Mouse (Mus musculus) heart, embryonic 10.5 days (tissue): ENCODE data around the gene Pkd1l3. TPM values are rescaled to one million over a fixed set of nuclear protein-coding genes. Genes with fewer than 3 reads are reported as not detected.

Experiments used
- DNase-seq: peaks from one replicate; pipeline ENCODE4 v3.0.0-alpha.2; 2017; ENCODE audit warnings: low spot score
- H3K27ac ChIP-seq: fragments of 300-500 bp; sonication (generic); 2 replicates; pipeline ENCODE4 v1.5.1; 2016; ENCODE audit warnings: mild to moderate bottlenecking
- H3K27me3 ChIP-seq: fragments of 300-500 bp; sonication (generic); 2 replicates; pipeline ENCODE4 v1.6.1; 2016; ENCODE audit warnings: mild to moderate bottlenecking; ENCODE audit not compliant: poor library complexity, insufficient read depth, severe bottlenecking
- H3K36me3 ChIP-seq: fragments of 300-500 bp; sonication (generic); 2 replicates; pipeline ENCODE4 v1.6.1; 2016; ENCODE audit warnings: mild to moderate bottlenecking, moderate library complexity
- H3K4me1 ChIP-seq: fragments of 300-500 bp; sonication (generic); 2 replicates; pipeline ENCODE4 v1.6.1; 2016; ENCODE audit warnings: mild to moderate bottlenecking
- H3K4me3 ChIP-seq: fragments of 300-500 bp; sonication (generic); 2 replicates; pipeline ENCODE4 v1.5.1; 2016; ENCODE audit warnings: mild to moderate bottlenecking, moderate library complexity
- H3K9me3 ChIP-seq: fragments of 300-500 bp; sonication (generic); 2 replicates; pipeline ENCODE4 v1.6.1; 2016; ENCODE audit warnings: mild to moderate bottlenecking, moderate library complexity
- WGBS: fragments of 180-500 bp; shearing (Covaris S2); methylation state at CpG from one replicate; pipeline ENCODE4 v1.1.7; 2016; 5-methylcytosine and 5-hydroxymethylcytosine counted together
- polyA plus RNA-seq: library from polyadenylated mRNA; unstranded; fragments of >200 nt; fragmentation: Nextera tagmentation; extraction: Ambion mirVana; gene quantifications from 2 replicates; pipeline ENCODE4 v1.2.1, GENCODE M21; 2016

The Pkd1l3 gene
- polyA plus RNA-seq, 1 experiment from 2014 or later: 0.26 TPM

GRCm38 (mm10) chr8:109641236-109641635, 26.9 kb downstream of the Pkd1l3 start:
- Histone ChIP-seq H3K27ac (no peak overlapping the region), H3K4me3 (no peak overlapping the region), H3K27me3 (0 out of 2 replicates have a peak, but pooled peaks cover 7% of the 10 kb centered on the region), H3K9me3 (no peaks in the 10 kb centered on the region), H3K36me3 (no peaks in the 10 kb centered on the region), H3K4me1 (no peaks in the 10 kb centered on the region)
- no peak for DNase-seq
- 74% methylated on average over 5 of the region's 5 CpGs for WGBS

DNA sequence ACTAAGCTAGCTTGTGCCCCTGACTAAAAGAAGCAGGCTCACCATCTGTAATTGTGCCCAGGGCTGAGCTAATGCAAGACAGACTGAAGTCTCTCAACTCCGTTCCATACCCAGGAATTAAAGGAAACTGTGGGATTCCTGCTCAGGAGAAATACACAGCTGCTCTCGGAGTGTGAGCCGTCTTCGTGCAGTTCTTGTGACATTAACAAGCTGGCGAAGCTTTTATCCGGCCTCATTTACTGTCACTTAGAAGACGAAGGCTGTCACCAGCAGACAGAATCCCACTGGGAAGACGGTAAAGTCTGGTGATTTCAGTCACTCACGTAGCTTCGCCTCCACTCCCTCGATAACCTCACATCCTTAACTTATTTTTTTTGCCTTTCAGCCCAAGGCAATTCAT, 33.0 kb downstream of the Pkd1l3 start:
- Histone ChIP-seq H3K9me3 (no peaks in the 10 kb centered on the region), H3K27ac (no peak overlapping the region), H3K27me3 (no peaks in the 10 kb centered on the region), H3K4me1 (no peaks in the 10 kb centered on the region), H3K36me3 (no peaks in the 10 kb centered on the region), H3K4me3 (no peak overlapping the region)
- WGBS: 72% methylated on average over 11 of the region's 11 CpGs
- no peak for DNase-seq

- H3K9me3 ChIP-seq: no peaks in the 10 kb centered on the region
- no peaks in the 10 kb centered on the region for H3K36me3 ChIP-seq
- DNase-seq: no peak
- WGBS: 48% methylated on average over 7 of the region's 7 CpGs
- H3K4me3 ChIP-seq: no peak overlapping the region
- no peaks in the 10 kb centered on the region for H3K27me3 ChIP-seq
- no peaks in the 10 kb centered on the region for H3K4me1 ChIP-seq
- H3K27ac ChIP-seq: no peak overlapping the region
Measured at GRCm38 (mm10) chr8:109648469-109648868, 34.2 kb downstream of the Pkd1l3 start.

DNA sequence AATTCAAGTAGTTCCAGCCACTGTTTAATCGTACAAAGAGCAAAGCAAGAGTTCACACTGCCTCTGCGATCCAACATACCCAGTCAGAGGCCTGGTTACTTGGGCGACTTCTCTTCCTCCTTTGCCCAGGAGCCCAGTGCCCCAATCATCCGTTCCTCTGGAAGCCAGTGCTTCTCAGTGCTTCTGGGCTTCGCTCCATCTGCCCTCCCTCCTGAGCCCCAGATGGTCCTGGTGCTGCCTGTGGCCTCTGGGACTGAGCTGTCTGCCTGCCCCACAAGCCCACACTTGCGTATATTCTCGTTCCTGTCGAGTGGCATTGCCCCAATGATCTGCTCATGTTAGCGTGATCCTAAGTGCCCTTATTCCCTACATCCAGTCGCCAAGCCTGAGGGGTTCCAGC, 36.5 kb downstream of the Pkd1l3 start:
- H3K27me3 ChIP-seq: no peaks in the 10 kb centered on the region
- no peak for DNase-seq

DNA sequence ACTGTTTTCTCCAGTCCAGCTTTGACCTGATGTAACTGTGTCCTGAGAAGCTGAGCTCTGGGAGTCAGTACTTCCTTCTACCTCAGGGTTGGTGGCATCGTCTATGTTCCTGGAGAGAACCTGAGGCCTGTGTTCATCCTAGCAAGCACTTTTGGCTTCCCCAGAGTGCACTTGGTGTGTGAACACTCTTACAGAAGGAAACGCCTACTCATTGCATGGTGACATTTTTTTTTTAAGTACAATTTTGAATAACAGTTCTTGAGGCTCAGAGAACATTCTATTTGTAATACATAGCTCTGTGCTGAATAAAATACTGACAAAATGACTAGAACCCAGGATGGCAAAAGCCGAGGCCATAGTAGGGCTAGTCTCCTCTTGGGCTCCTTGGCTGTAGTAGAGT, 42.5 kb downstream of the Pkd1l3 start:
- no peak overlapping the region for H3K4me3 ChIP-seq
- H3K36me3 ChIP-seq: no peaks in the 10 kb centered on the region
- no peak for DNase-seq
- no peak overlapping the region for H3K27ac ChIP-seq
- no peaks in the 10 kb centered on the region for H3K27me3 ChIP-seq
- no peaks in the 10 kb centered on the region for H3K4me1 ChIP-seq
- no peaks in the 10 kb centered on the region for H3K9me3 ChIP-seq
- 76% methylated on average over 3 of the region's 3 CpGs for WGBS

More for the DNA sequence above, 36.5 kb downstream of the Pkd1l3 start:
- Histone ChIP-seq H3K9me3 (no peaks in the 10 kb centered on the region), H3K4me1 (no peaks in the 10 kb centered on the region), H3K36me3 (no peaks in the 10 kb centered on the region), H3K27ac (no peak overlapping the region), H3K4me3 (no peak overlapping the region)
- 79% methylated on average over 10 of the region's 10 CpGs for WGBS

- H3K9me3 ChIP-seq: no peaks in the 10 kb centered on the region
- WGBS: 78% methylated on average over 3 of the region's 3 CpGs
- DNase-seq: no peak
Measured at GRCm38 (mm10) chr8:109662328-109662727, 48.0 kb downstream of the Pkd1l3 start.

GRCm38 (mm10) chr8:109666616-109667015, 52.3 kb downstream of the Pkd1l3 start:
- Histone ChIP-seq H3K27me3 (no peaks in the 10 kb centered on the region), H3K9me3 (no peaks in the 10 kb centered on the region), H3K36me3 (peaks cover 42% of the 10 kb centered on the region), H3K27ac (no peak overlapping the region), H3K4me1 (no peaks in the 10 kb centered on the region), H3K4me3 (no peak overlapping the region)
- no peak for DNase-seq
- 70% methylated on average over 5 of the region's 5 CpGs for WGBS

More at GRCm38 (mm10) chr8:109662328-109662727, 48.0 kb downstream of the Pkd1l3 start:
- no peak overlapping the region for H3K27ac ChIP-seq
- no peak overlapping the region for H3K4me3 ChIP-seq
- 0 out of 2 replicates have a peak, but pooled peaks cover 5% of the 10 kb centered on the region for H3K36me3 ChIP-seq
- H3K27me3 ChIP-seq: no peaks in the 10 kb centered on the region
- no peaks in the 10 kb centered on the region for H3K4me1 ChIP-seq

GRCm38 (mm10) chr8:109672656-109673055, 58.3 kb downstream of the Pkd1l3 start:
- WGBS: 93% methylated on average over 5 of the region's 5 CpGs
- H3K4me1 ChIP-seq: no peaks in the 10 kb centered on the region
- H3K36me3 ChIP-seq: peaks cover 93% of the 10 kb centered on the region

GRCm38 (mm10) chr8:109673596-109673995, 59.3 kb downstream of the Pkd1l3 start:
- no peak for DNase-seq
- no peaks in the 10 kb centered on the region for H3K9me3 ChIP-seq
- no peak overlapping the region for H3K27ac ChIP-seq
- no peaks in the 10 kb centered on the region for H3K27me3 ChIP-seq
- 89% methylated on average over 2 of the region's 2 CpGs for WGBS
- no peaks in the 10 kb centered on the region for H3K4me1 ChIP-seq
- H3K4me3 ChIP-seq: no peak overlapping the region
- H3K36me3 ChIP-seq: peaks cover 96% of the 10 kb centered on the region

More at GRCm38 (mm10) chr8:109672656-109673055, 58.3 kb downstream of the Pkd1l3 start:
- DNase-seq: no peak
- Histone ChIP-seq H3K27ac (no peak overlapping the region), H3K9me3 (no peaks in the 10 kb centered on the region), H3K4me3 (no peak overlapping the region), H3K27me3 (no peaks in the 10 kb centered on the region)

DNA sequence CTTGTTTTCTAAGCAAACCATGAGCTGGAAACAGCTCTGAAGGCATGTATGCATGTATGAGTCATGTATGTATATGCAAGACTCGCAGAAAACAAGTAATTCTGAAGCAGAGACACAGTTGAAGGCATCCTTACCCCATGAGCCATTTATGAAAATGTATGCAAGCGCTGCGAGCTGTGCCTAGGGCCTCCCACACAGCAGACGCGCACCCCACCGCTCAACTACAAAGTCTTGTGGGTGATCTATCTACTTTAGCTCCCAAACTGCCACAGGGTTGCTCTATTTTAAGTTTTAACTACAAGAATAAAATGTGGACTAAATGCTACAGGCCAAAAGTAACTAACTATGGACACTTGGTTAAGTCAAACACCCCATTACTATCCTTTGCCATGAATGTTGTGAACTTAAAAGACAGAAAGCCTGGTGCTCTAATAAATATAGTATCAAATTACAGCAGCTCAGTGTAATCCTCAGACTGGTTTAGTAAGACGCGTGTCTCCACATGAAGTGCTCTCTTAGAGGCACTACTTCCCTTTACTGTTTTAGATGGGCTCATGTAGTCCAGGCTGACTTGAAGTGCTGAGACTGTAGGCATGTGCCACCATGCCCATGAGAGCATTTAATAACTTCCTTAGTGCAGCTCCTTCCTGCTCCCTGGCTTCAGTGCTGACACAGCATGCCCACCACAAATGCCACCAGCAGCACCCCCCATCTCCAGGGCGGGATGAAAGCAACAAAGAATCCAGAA, 61.8 kb downstream of the Pkd1l3 start:
- 97% methylated on average over 9 of the region's 9 CpGs for WGBS

DNA sequence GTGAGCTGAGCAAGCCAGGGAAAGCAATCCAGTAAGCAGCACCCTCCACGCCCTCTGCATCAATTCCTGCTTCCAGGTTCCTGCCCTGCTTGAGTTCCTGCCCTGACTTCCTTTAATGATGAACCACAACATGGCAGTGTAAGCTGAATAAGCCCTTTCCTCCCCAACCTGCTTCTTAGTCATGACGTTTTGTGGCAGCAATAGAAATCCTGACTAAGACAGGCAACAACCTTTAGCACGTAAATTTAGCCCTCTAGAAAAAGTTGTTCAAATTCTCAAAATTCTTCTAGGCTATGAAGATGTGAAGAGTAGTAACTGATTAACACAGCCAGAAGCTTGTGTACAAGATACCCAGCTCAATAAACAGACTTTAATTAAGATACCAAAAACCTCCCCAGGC, 67.2 kb downstream of the Pkd1l3 start:
- Histone ChIP-seq H3K27me3 (no peaks in the 10 kb centered on the region), H3K4me1 (no peaks in the 10 kb centered on the region), H3K36me3 (peaks cover 68% of the 10 kb centered on the region), H3K9me3 (no peaks in the 10 kb centered on the region), H3K4me3 (no peak overlapping the region), H3K27ac (no peak overlapping the region)
- 80% methylated on average over 3 of the region's 3 CpGs for WGBS
- no peak for DNase-seq

More for the DNA sequence above, 61.8 kb downstream of the Pkd1l3 start:
- no peak overlapping the region for H3K27ac ChIP-seq
- H3K36me3 ChIP-seq: peaks cover 97% of the 10 kb centered on the region
- DNase-seq: no peak
- no peak overlapping the region for H3K4me3 ChIP-seq
- H3K27me3 ChIP-seq: no peaks in the 10 kb centered on the region
- no peaks in the 10 kb centered on the region for H3K9me3 ChIP-seq
- no peaks in the 10 kb centered on the region for H3K4me1 ChIP-seq

DNA sequence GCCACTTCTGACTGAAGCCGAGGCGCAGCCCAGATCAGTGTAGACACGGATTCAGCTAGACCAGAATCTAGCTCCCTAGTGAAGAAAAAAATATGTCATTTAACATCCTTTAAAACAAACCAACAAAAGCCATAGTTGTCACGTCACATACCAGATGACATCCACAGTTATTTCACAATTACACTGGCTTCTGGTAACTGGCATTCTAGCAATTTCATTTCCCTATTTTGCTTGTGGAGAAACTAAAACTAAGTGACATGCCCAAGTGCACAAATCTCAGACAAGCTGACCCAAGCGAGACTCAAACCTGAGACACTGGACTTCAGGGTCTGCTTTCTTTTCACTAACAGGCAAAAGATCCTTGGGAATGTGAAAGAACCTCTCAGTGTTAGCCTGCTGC, 67.8 kb downstream of the Pkd1l3 start:
- Histone ChIP-seq H3K36me3 (peaks cover 62% of the 10 kb centered on the region), H3K4me3 (no peak overlapping the region), H3K4me1 (no peaks in the 10 kb centered on the region), H3K27me3 (no peaks in the 10 kb centered on the region), H3K9me3 (no peaks in the 10 kb centered on the region), H3K27ac (no peak overlapping the region)
- no peak for DNase-seq
- WGBS: 97% methylated on average over 5 of the region's 5 CpGs

DNA sequence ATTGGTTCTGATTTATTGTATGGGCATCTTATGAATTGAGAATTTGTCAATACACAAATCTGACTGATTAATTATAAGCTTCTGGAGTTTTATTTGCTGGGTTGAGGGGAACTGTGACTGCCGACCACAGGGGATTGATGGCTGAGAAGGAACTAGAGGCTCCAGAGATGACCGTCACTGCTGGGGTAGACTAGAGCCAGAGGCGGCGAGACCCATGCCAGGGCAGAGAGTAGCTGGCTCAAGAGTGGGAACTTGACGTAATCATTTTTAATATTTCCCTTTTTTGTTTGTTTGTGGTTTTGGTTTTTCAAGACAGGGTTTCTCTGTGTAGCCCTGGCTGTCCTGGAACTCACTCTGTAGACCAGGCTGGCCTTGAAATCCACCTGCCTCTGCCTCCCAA, 72.9 kb downstream of the Pkd1l3 start:
- Histone ChIP-seq H3K27me3 (no peaks in the 10 kb centered on the region), H3K4me1 (peaks cover 11% of the 10 kb centered on the region), H3K27ac (no peak overlapping the region), H3K36me3 (peaks cover 24% of the 10 kb centered on the region), H3K4me3 (no peak overlapping the region), H3K9me3 (no peaks in the 10 kb centered on the region)
- DNase-seq: no peak
- WGBS: 93% methylated on average over 5 of the region's 5 CpGs
